Mouse (Mus musculus) olfactory bulb, adult 2 months (tissue): ENCODE data around the gene Gm5134.

Experiments
- CTCF ChIP-seq: fragments of 200-500 bp; IDR thresholded peaks from 2 replicates; pipeline ENCODE4 v1.5.1; 2012; ENCODE audit warnings: low read depth, mild to moderate bottlenecking, low read length, moderate library complexity; ENCODE audit not compliant: insufficient read depth
- POLR2A ChIP-seq: fragments of 200-500 bp; IDR thresholded peaks from 2 replicates; pipeline ENCODE4 v1.6.1; 2012; ENCODE audit warnings: mild to moderate bottlenecking, low read depth, low read length, moderate library complexity; ENCODE audit not compliant: insufficient read depth

DNA sequence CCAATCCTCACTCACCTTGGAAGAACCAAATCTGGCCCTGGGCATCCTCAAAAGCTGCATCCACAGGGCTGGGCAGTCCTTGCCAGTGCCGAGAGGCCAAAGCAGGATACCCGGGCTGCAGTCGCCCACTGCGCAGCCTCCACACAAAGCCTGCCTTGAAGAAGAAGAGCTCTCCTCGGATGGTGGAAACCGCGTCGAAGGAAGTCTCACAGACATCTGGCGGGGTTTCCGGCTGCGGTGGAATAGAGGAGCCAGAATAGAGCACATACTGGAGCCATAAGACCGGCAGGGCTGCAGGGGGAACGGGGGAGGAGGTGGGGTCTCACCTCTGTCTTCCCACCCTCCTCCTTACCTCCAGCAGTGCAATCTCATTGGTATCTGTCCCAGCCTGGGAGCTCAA is 27.9 kb upstream of the Gm5134 start:
- TF ChIP-seq CTCF, result no peak
- no peak for TF ChIP-seq POLR2A
